Mouse (Mus musculus) Patski (cell line): ENCODE data around the gene P2ry14. TPM values are rescaled to one million over a fixed set of nuclear protein-coding genes. Genes with fewer than 3 reads are reported as not detected.
"Not testable (repeated sequence)": the region's sequence is repeated elsewhere in the genome, so short reads cannot be mapped to it uniquely, and the experiment has no call there.

Experiments
- ATAC-seq: fragments of 100-300 bp; one replicate; pipeline ENCODE4 v1.8.0; 2021
- CTCF ChIA-PET: fragments of 350-600 bp; sonication (Branson Sonifier 250); formaldehyde crosslinking; loops from one replicate; lab custom pipeline; 2022; ENCODE audit warnings: inconsistent platforms; lab: Charles Lee
- POLR2A ChIA-PET: fragments of 350-600 bp; sonication (Branson Sonifier 250); formaldehyde crosslinking; loops from one replicate; lab custom pipeline; 2022; ENCODE audit warnings: antibody characterized with exemption, inconsistent platforms; lab: Charles Lee
- DNase-seq: peaks from one replicate; pipeline ENCODE4 v3.0.0-alpha.2; 2011; ENCODE audit warnings: low read depth, low spot score
- H3K27me3 ChIP-seq: fragments of 371-371 bp; one replicate; pipeline ENCODE4 v1.5.1; 2021
- CTCF ChIP-seq: fragments of 100-300 bp; IDR thresholded peaks from one replicate; pipeline ENCODE4 v1.5.1; 2021
- in situ Hi-C: fragments of 300-500 bp; cut with MboI; formaldehyde crosslinking; loops from 3 replicates; pipeline ENCODE4 v1.11.1; 2018; ENCODE audit warnings: low pct_unique_long_range_greater_than_20kb, mixed read lengths
- polyA plus RNA-seq: library from polyadenylated mRNA; unstranded; gene quantifications from one replicate; pipeline ENCODE4 v1.2.3, GENCODE M21; 2021

P2ry14 gene
- polyA plus RNA-seq, 1 experiment from 2014 or later, result 0.33 TPM

- in situ Hi-C loops, result loop anchor here (5.0 to 25.0 kb wide), 3 partner anchors 51 to 1391 kb away; no protein-coding TSS in a partner anchor
- POLR2A ChIA-PET, result no interaction called here
- no peak for TF ChIP-seq CTCF
- H3K27me3 ChIP-seq, result no peaks in the 10 kb centered on the region
- ATAC-seq (peak; percentile 77), DNase-seq (peak; percentile 19)
- CTCF ChIA-PET, result interaction anchor here (0.8 to 3.4 kb wide), 46 partner anchors 9 to 994 kb away, joined by 3 to 27 read pairs (median 4); partner anchors contain the start of genes P2ry12, P2ry13 and P2ry14
These were observed 32.2 kb downstream of the P2ry14 start for GRCm38 (mm10) chr3:59121067-59121730.

GRCm38 (mm10) chr3:59113973-59114517 lies 39.4 kb downstream of the P2ry14 start:
- ATAC-seq, result peak; percentile 98
- ChIA-PET POLR2A (interaction anchor here (0.6 to 1.3 kb wide), 3 partner anchors 9 to 25 kb away, joined by 3 read pairs; partner anchors contain the start of gene Gpr171), CTCF (interaction anchor here (1.0 to 2.4 kb wide), 7 partner anchors 10 to 54 kb away, joined by 3 to 9 read pairs (median 7); no protein-coding TSS in a partner anchor)
- in situ Hi-C loops, result loop anchor here (10.0 to 25.0 kb wide), 2 partner anchors 1398 to 1611 kb away; no protein-coding TSS in a partner anchor
- no peaks in the 10 kb centered on the region for H3K27me3 ChIP-seq
- DNase-seq, result peak; percentile 83
- TF ChIP-seq CTCF, result no peak

- ChIA-PET CTCF (interaction anchor here (1.0 to 2.4 kb wide), 7 partner anchors 9 to 58 kb away, joined by 3 to 8 read pairs (median 4); no protein-coding TSS in a partner anchor), POLR2A (interaction anchor here (1.3 kb wide), 1 partner anchor 12 kb away, joined by 3 read pairs; the partner anchor contains the start of gene Gpr171)
- in situ Hi-C loops, result loop anchor here (10.0 to 25.0 kb wide), 2 partner anchors 1399 to 1612 kb away; no protein-coding TSS in a partner anchor
- not testable (repeated sequence) for H3K27me3 ChIP-seq, ATAC-seq, DNase-seq
These were observed 40.1 kb downstream of the P2ry14 start for GRCm38 (mm10) chr3:59113291-59113690.

GRCm38 (mm10) chr3:59111944-59112343 lies 41.5 kb downstream of the P2ry14 start:
- TF ChIP-seq CTCF, result no peak
- in situ Hi-C loops, result loop anchor here (10.0 to 25.0 kb wide), 2 partner anchors 1400 to 1613 kb away; no protein-coding TSS in a partner anchor
- H3K27me3 ChIP-seq, result no peaks in the 10 kb centered on the region
- ChIA-PET CTCF (interaction anchor here (1.0 to 1.7 kb wide), 4 partner anchors 7 to 184 kb away, joined by 3 to 5 read pairs (median 4); no protein-coding TSS in a partner anchor), POLR2A (no interaction called here)
- DNase-seq (no peak), ATAC-seq (no peak)

GRCm38 (mm10) chr3:59109834-59110233 lies 43.6 kb downstream of the P2ry14 start:
- CTCF ChIA-PET, result interaction anchor here (5.1 kb wide), 1 partner anchor 11 kb away, joined by 27 read pairs; no protein-coding TSS in a partner anchor
- POLR2A ChIA-PET, H3K27me3 ChIP-seq, DNase-seq, ATAC-seq: not testable (repeated sequence)
- in situ Hi-C loops, result loop anchor here (10.0 to 25.0 kb wide), 2 partner anchors 1402 to 1615 kb away; no protein-coding TSS in a partner anchor

GRCm38 (mm10) chr3:59107439-59107838 lies 46.0 kb downstream of the P2ry14 start:
- CTCF ChIA-PET, result interaction anchor here (1.1 to 5.1 kb wide), 3 partner anchors 13 to 29 kb away, joined by 3 to 27 read pairs (median 8); no protein-coding TSS in a partner anchor
- H3K27me3 ChIP-seq, result no peaks in the 10 kb centered on the region
- POLR2A ChIA-PET, result interaction anchor here (0.8 kb wide), 1 partner anchor 11 kb away, joined by 3 read pairs; no protein-coding TSS in a partner anchor

GRCm38 (mm10) chr3:59104462-59104861 lies 49.0 kb downstream of the P2ry14 start:
- TF ChIP-seq CTCF, result no peak
- no peaks in the 10 kb centered on the region for H3K27me3 ChIP-seq
- in situ Hi-C loops, result loop anchor here (25.0 kb wide), 1 partner anchor 1408 kb away; no protein-coding TSS in a partner anchor
- ChIA-PET CTCF (interaction anchor here (0.7 to 1.9 kb wide), 6 partner anchors 8 to 27 kb away, joined by 3 to 8 read pairs (median 6); no protein-coding TSS in a partner anchor), POLR2A (interaction anchor here (0.6 to 1.0 kb wide), 2 partner anchors 9 to 1606 kb away, joined by 3 read pairs; no protein-coding TSS in a partner anchor)
- DNase-seq (no peak), ATAC-seq (no peak)

More at GRCm38 (mm10) chr3:59107439-59107838, 46.0 kb downstream of the P2ry14 start:
- in situ Hi-C loops, result loop anchor here (25.0 kb wide), 1 partner anchor 1405 kb away; no protein-coding TSS in a partner anchor
- TF ChIP-seq CTCF, result no peak
- no peak for ATAC-seq
- DNase-seq, result no peak

- POLR2A ChIA-PET, result no interaction called here
- no peak for DNase-seq
- ATAC-seq, result no peak
- H3K27me3 ChIP-seq, result no peaks in the 10 kb centered on the region
- CTCF ChIA-PET, result no interaction called here
- in situ Hi-C loops, result loop anchor here (25.0 kb wide), 1 partner anchor 1410 kb away; no protein-coding TSS in a partner anchor
- TF ChIP-seq CTCF, result no peak
These were observed 51.3 kb downstream of the P2ry14 start for GRCm38 (mm10) chr3:59102146-59102545.

GRCm38 (mm10) chr3:59101218-59101986 lies 52.0 kb downstream of the P2ry14 start, which contains the start of gene Gpr171:
TSS of gene Gpr171 (minus strand) at chr3:59101821.
- ATAC-seq (no peak), DNase-seq (no peak)
- in situ Hi-C loops, result loop anchor here (25.0 kb wide), 1 partner anchor 1411 kb away; no protein-coding TSS in a partner anchor
- POLR2A ChIA-PET, result interaction anchor here (1.2 kb wide), 1 partner anchor 12 kb away, joined by 3 read pairs; no protein-coding TSS in a partner anchor
- no peaks in the 10 kb centered on the region for H3K27me3 ChIP-seq
- TF ChIP-seq CTCF, result no peak
- CTCF ChIA-PET, result interaction anchor here (0.8 to 1.4 kb wide), 5 partner anchors 11 to 32 kb away, joined by 3 to 4 read pairs (median 3); no protein-coding TSS in a partner anchor
